Mouse (Mus musculus) heart, postnatal 10 days (tissue): ENCODE measurements around the gene Hexim1. TPM values are rescaled to one million over a fixed set of nuclear protein-coding genes. Genes with fewer than 3 reads are reported as not detected.

ENCODE experiments used
- DNase-seq, 2 experiments: peaks; one replicate each; pipeline ENCODE4 v3.0.0; 2021
- intact Hi-C: fragments of 180-260 bp; cut with DNase I; formaldehyde crosslinking; loops from one replicate; pipeline ENCODE4 v1.15.1; 2025
- total RNA-seq, 2 experiments: library from RNA; stranded (reverse); gene quantifications; 2 replicates each; pipeline ENCODE4 v1.2.3; 2021

The Hexim1 gene
- total RNA-seq: 10 to 100 TPM; 20.4 to 22.6 TPM

GRCm38 (mm10) chr11:103116008-103116818 is at the start of gene Hexim1:
Hexim1 (plus strand) TSS chr11:103116231.
- intact Hi-C loops: loop anchor here (1.0 kb wide), 1 partner anchor 14 kb away; no protein-coding TSS in a partner anchor
- peak; percentile 100 for DNase-seq

GRCm38 (mm10) chr11:103067051-103067361 is 49.0 kb upstream of the Hexim1 start:
- no peak for DNase-seq
- intact Hi-C loops: no loop called here

GRCm38 (mm10) chr11:103067457-103068001 is 48.5 kb upstream of the Hexim1 start:
- peak; percentile 72 to 75 for DNase-seq
- intact Hi-C loops: no loop called here

- intact Hi-C loops: no loop called here
- no peak for DNase-seq
Measured at GRCm38 (mm10) chr11:103068272-103068671, 47.8 kb upstream of the Hexim1 start.

- no peak for DNase-seq
- intact Hi-C loops: no loop called here
Measured at GRCm38 (mm10) chr11:103068884-103069283, 47.1 kb upstream of the Hexim1 start.

- DNase-seq: no peak
- intact Hi-C loops: no loop called here
Measured at GRCm38 (mm10) chr11:103069731-103070130, 46.3 kb upstream of the Hexim1 start.

- no peak for DNase-seq
- intact Hi-C loops: no loop called here
Measured at GRCm38 (mm10) chr11:103070322-103070880, 45.6 kb upstream of the Hexim1 start.

GRCm38 (mm10) chr11:103073671-103074070 is 42.4 kb upstream of the Hexim1 start:
- intact Hi-C loops: no loop called here
- DNase-seq: no peak

GRCm38 (mm10) chr11:103074121-103074650 is 41.8 kb upstream of the Hexim1 start:
- no peak for DNase-seq
- intact Hi-C loops: no loop called here

GRCm38 (mm10) chr11:103074796-103075323 is 41.2 kb upstream of the Hexim1 start:
- intact Hi-C loops: no loop called here
- DNase-seq: no peak

GRCm38 (mm10) chr11:103076010-103076409 is 40.0 kb upstream of the Hexim1 start:
- intact Hi-C loops: no loop called here
- DNase-seq: peak; percentile 68 to 77

GRCm38 (mm10) chr11:103076581-103076980 is 39.5 kb upstream of the Hexim1 start:
- DNase-seq: no peak
- intact Hi-C loops: no loop called here

GRCm38 (mm10) chr11:103078131-103078530 is 37.9 kb upstream of the Hexim1 start:
- intact Hi-C loops: no loop called here
- DNase-seq: no peak

- no peak for DNase-seq
- intact Hi-C loops: no loop called here
Measured at GRCm38 (mm10) chr11:103080323-103081091, 35.5 kb upstream of the Hexim1 start.

GRCm38 (mm10) chr11:103081631-103082030 is 34.4 kb upstream of the Hexim1 start:
- intact Hi-C loops: no loop called here
- no peak for DNase-seq

- intact Hi-C loops: no loop called here
- DNase-seq: no peak
Measured at GRCm38 (mm10) chr11:103093306-103093705, 22.7 kb upstream of the Hexim1 start.

- DNase-seq: peak; percentile 70 to 73
- intact Hi-C loops: no loop called here
Measured at GRCm38 (mm10) chr11:103093862-103094833, 21.9 kb upstream of the Hexim1 start.

- no peak for DNase-seq
- intact Hi-C loops: no loop called here
Measured at GRCm38 (mm10) chr11:103095107-103095670, 20.8 kb upstream of the Hexim1 start.

GRCm38 (mm10) chr11:103095801-103096200 is 20.2 kb upstream of the Hexim1 start:
- intact Hi-C loops: no loop called here
- peak in 1 of 2 experiments; percentile 61 for DNase-seq
